8 mouse cellular contexts compared by ENCODE assay signal in the genomic region with DNA sequence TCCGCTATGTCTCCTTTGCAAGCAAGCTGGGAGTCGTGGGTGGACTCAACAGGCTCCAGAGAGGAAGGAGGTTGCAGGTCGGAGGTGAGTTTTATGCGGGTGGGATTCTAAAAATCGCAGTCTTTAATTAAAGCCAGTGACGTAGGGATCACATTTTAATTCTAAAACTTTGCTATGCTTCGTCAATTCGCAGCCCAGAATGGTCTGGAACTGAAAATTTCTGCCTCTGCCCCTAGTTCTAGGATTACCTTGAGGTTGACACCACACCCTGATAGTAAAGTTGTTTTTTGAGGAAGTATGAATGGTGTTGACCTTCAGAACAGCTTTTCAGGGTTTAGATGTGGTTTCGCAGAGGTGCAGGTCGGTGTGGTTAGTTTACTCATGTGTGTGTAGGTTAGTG. TPM values are rescaled to one million over a fixed set of nuclear protein-coding genes. Genes with fewer than 3 reads are reported as not detected.
DNase-seq lines count a peak whose midpoint lies in the region; ATAC-seq and TF ChIP-seq lines count a peak whose summit lies in the region.

No protein-coding gene starts in this region.

- TF ChIP-seq POLR2A in lung, adult 2 months (IDR thresholded peaks at IDR 0.05; ENCODE audit: borderline replicate concordance, extremely low read depth, low read depth, low read length): no peak

- peak overlapping the region; percentile 98 for H3K27ac ChIP-seq in embryonic facial prominence, embryonic 10.5 days (replicated peaks)
- peak overlapping the region; percentile 91 for H3K27ac ChIP-seq in intestine, embryonic 15.5 days
- no peak overlapping the region for H3K27ac ChIP-seq in midbrain, postnatal 0 days (ENCODE audit: low read depth, low read length)

- no peak for TF ChIP-seq CTCF in lung, adult 2 months (IDR thresholded peaks at IDR 0.05; ENCODE audit: insufficient read depth, low read length)
- no peak for TF ChIP-seq CTCF in midbrain, postnatal 0 days (IDR thresholded peaks at IDR 0.05)

- DNase-seq in lung, adult 2 months: no peak
- DNase-seq in lung, postnatal 10 days: no peak
- DNase-seq in embryonic facial prominence, embryonic 10.5 days (ENCODE audit: low spot score): peak; percentile 14
- no peak for DNase-seq in midbrain, postnatal 0 days (ENCODE audit: low spot score)
- no peak for DNase-seq in gastrocnemius, postnatal 10 days
- no peak for DNase-seq in kidney, postnatal 36 days

- H3K27me3 ChIP-seq in embryonic facial prominence, embryonic 10.5 days (replicated peaks; ENCODE audit: low read depth, poor library complexity, severe bottlenecking): no peaks in the 10 kb centered on the region
- H3K27me3 ChIP-seq in intestine, embryonic 15.5 days (replicated peaks): no peaks in the 10 kb centered on the region
- no peaks in the 10 kb centered on the region for H3K27me3 ChIP-seq in midbrain, postnatal 0 days (ENCODE audit: insufficient read depth, low read length)

- H3K9me3 ChIP-seq in embryonic facial prominence, embryonic 10.5 days: no peaks in the 10 kb centered on the region
- no peaks in the 10 kb centered on the region for H3K9me3 ChIP-seq in intestine, embryonic 15.5 days
- H3K9me3 ChIP-seq in midbrain, postnatal 0 days (ENCODE audit: low read length): no peaks in the 10 kb centered on the region

- WGBS in lung, adult 2 months: 18% methylated on average over 10 of the region's 10 CpGs
- 45% methylated on average over 10 of the region's 10 CpGs for WGBS in embryonic facial prominence, embryonic 10.5 days
- 25% methylated on average over 10 of the region's 10 CpGs for WGBS in intestine, embryonic 15.5 days
- WGBS in midbrain, postnatal 0 days: 38% methylated on average over 10 of the region's 10 CpGs

- peaks cover 15% of the 10 kb centered on the region for H3K4me1 ChIP-seq in lung, adult 2 months (ENCODE audit: control insufficient read depth, insufficient read depth, low read length)
- peaks cover 20% of the 10 kb centered on the region for H3K4me1 ChIP-seq in embryonic facial prominence, embryonic 10.5 days
- peaks cover 6% of the 10 kb centered on the region for H3K4me1 ChIP-seq in intestine, embryonic 15.5 days (replicated peaks)
- peaks cover 10% of the 10 kb centered on the region for H3K4me1 ChIP-seq in midbrain, postnatal 0 days (ENCODE audit: insufficient read depth, low read length)

- H3K4me3 ChIP-seq in lung, adult 2 months (replicated peaks; ENCODE audit: extremely low read depth, low read depth, low read length): peak overlapping the region; percentile 95
- peak overlapping the region; percentile 100 for H3K4me3 ChIP-seq in embryonic facial prominence, embryonic 10.5 days
- H3K4me3 ChIP-seq in intestine, embryonic 15.5 days (replicated peaks): peak overlapping the region; percentile 88
- peak overlapping the region; percentile 85 for H3K4me3 ChIP-seq in midbrain, postnatal 0 days (ENCODE audit: low read depth, low read length)

- no peak for ATAC-seq in intestine, embryonic 15.5 days
- no peak for ATAC-seq in midbrain, postnatal 0 days (ENCODE audit: low FRiP score)
- no peak for ATAC-seq in cerebellum, adult (ENCODE audit: insufficient number of reproducible peaks, low FRiP score, low TSS enrichment)

- H3K9ac ChIP-seq in intestine, embryonic 15.5 days: peak overlapping the region; percentile 95
- peak overlapping the region; percentile 99 for H3K9ac ChIP-seq in midbrain, postnatal 0 days (replicated peaks; ENCODE audit: low read length, poor library complexity, severe bottlenecking)

- H3K4me2 ChIP-seq in intestine, embryonic 15.5 days (replicated peaks): peak overlapping the region; percentile 57
- H3K4me2 ChIP-seq in midbrain, postnatal 0 days (ENCODE audit: low read depth, low read length, poor library complexity, severe bottlenecking): peak overlapping the region; percentile 55

- peaks cover 13% of the 10 kb centered on the region for H3K36me3 ChIP-seq in embryonic facial prominence, embryonic 10.5 days (replicated peaks)
- H3K36me3 ChIP-seq in intestine, embryonic 15.5 days: no peaks in the 10 kb centered on the region
- H3K36me3 ChIP-seq in midbrain, postnatal 0 days (ENCODE audit: insufficient read depth, low read length): no peaks in the 10 kb centered on the region

RNA-seq across cellular contexts. Expression of a gene that starts 1.3 kb away (rescaled TPM):
- polyA plus RNA-seq in lung, adult 2 months (2012; rRNA removed): 188 and 231 TPM in 2 replicates
- 158 and 166 TPM in 2 replicates for polyA plus RNA-seq in embryonic facial prominence, embryonic 10.5 days (2016; fragmentation: Nextera tagmentation; extraction: Ambion mirVana)
- polyA plus RNA-seq in intestine, embryonic 15.5 days (2015; fragmentation: Nextera tagmentation; extraction: Ambion mirVana): 141 and 149 TPM in 2 replicates
- 284 and 301 TPM in 2 replicates for total RNA-seq in midbrain, postnatal 0 days (2014; rRNA removed)
- polyA plus RNA-seq in midbrain, postnatal 0 days (2015; fragmentation: Nextera tagmentation; extraction: Ambion mirVana): 161 and 166 TPM in 2 replicates
- total RNA-seq in gastrocnemius, postnatal 10 days (2021): 100 to 1,000 TPM in 1 of 2 experiments, 10 to 100 TPM in 1; 92.4 to 125 TPM

RNA-seq across cellular contexts. Expression of a gene that starts 49.1 kb away (rescaled TPM):
- polyA plus RNA-seq in lung, adult 2 months (2012; rRNA removed): 14.1 and 17.3 TPM in 2 replicates
- polyA plus RNA-seq in embryonic facial prominence, embryonic 10.5 days (2016; fragmentation: Nextera tagmentation; extraction: Ambion mirVana): 7.3 and 8.7 TPM in 2 replicates
- 4.5 and 6.2 TPM in 2 replicates for polyA plus RNA-seq in intestine, embryonic 15.5 days (2015; fragmentation: Nextera tagmentation; extraction: Ambion mirVana)
- total RNA-seq in midbrain, postnatal 0 days (2014; rRNA removed): 35.5 and 44.1 TPM in 2 replicates
- 17.6 and 20.3 TPM in 2 replicates for polyA plus RNA-seq in midbrain, postnatal 0 days (2015; fragmentation: Nextera tagmentation; extraction: Ambion mirVana)
- 1 to 10 TPM; 3.3 to 6.2 TPM for total RNA-seq in gastrocnemius, postnatal 10 days (2021)
